Mouse (Mus musculus) testis, adult 2 months (tissue): ENCODE data around the gene Gm9733.

Source experiments
- CTCF ChIP-seq: fragments of 200-500 bp; IDR thresholded peaks from 2 replicates; pipeline ENCODE4 v1.5.1; 2012; ENCODE audit warnings: low read depth, mild to moderate bottlenecking, inconsistent platforms, low read length, moderate library complexity; ENCODE audit not compliant: control insufficient read depth, insufficient read depth, insufficient replicate concordance
- POLR2A ChIP-seq: fragments of 200-500 bp; IDR thresholded peaks from 2 replicates; pipeline ENCODE4 v1.6.1; 2012; ENCODE audit warnings: low read depth, mild to moderate bottlenecking, inconsistent platforms, low read length, moderate library complexity; ENCODE audit not compliant: control insufficient read depth

DNA sequence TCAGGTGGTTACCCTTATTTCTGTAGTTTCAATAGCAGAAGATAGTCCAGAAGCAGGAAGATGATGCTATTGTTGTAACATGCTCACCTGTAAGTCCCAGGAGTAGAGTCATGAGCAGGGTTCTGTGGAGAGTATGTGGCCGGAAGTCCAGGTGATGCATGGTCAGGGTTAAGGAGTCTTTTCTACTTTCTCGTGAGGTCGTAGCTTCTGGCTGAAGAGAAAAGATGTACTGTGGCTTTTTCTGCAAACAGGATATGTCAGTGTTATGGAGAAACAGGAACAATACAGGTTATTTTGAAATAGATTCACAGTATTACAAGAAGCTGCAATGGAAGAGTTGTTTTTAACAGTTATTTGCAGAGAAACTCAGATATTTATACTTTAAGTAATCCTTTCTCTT is at the start of gene Gm9733:
- TF ChIP-seq POLR2A (no peak), CTCF (no peak)
